Mouse (Mus musculus) stomach, postnatal 0 days (tissue): ENCODE measurements around the gene Zranb2. TPM values are rescaled to one million over a fixed set of nuclear protein-coding genes. Genes with fewer than 3 reads are reported as not detected.
A peak's percentile ranks its signal among the peaks of the same experiment; 100 is the strongest.

Source experiments
- ATAC-seq: fragments of 200-750 bp; cut with Nextera tagmentation; 2 replicates; pipeline ENCODE4 v1.8.0; 2017; ENCODE audit not compliant: low FRiP score, low TSS enrichment
- DNase-seq: peaks from one replicate; pipeline ENCODE4 v3.0.0-alpha.2; 2016; ENCODE audit warnings: low spot score
- H3K27ac ChIP-seq: fragments of 300-500 bp; sonication (generic); replicated peaks from 2 replicates; pipeline ENCODE4 v1.5.1; 2014; ENCODE audit warnings: mild to moderate bottlenecking, control low read depth
- H3K27me3 ChIP-seq: fragments of 300-500 bp; sonication (generic); 2 replicates; pipeline ENCODE4 v1.6.1; 2014; ENCODE audit warnings: low read length; ENCODE audit not compliant: control insufficient read depth, insufficient read depth
- H3K36me3 ChIP-seq: fragments of 300-500 bp; sonication (generic); 2 replicates; pipeline ENCODE4 v1.6.1; 2014; ENCODE audit warnings: low read length, mixed read lengths; ENCODE audit not compliant: control insufficient read depth, insufficient read depth
- H3K4me1 ChIP-seq: fragments of 300-500 bp; sonication (generic); replicated peaks from 2 replicates; pipeline ENCODE4 v1.6.1; 2014; ENCODE audit warnings: antibody characterized with exemption; ENCODE audit not compliant: control insufficient read depth, insufficient read depth
- H3K4me2 ChIP-seq: fragments of 300-500 bp; sonication (generic); replicated peaks from 2 replicates; pipeline ENCODE4 v1.6.1; 2014; ENCODE audit warnings: low read depth, mild to moderate bottlenecking, control low read depth, moderate library complexity
- H3K4me3 ChIP-seq: fragments of 300-500 bp; sonication (generic); 2 replicates; pipeline ENCODE4 v1.5.1; 2014; ENCODE audit warnings: low read depth, low read length, control low read depth
- H3K9ac ChIP-seq: fragments of 300-500 bp; sonication (generic); 2 replicates; pipeline ENCODE4 v1.6.1; 2014; ENCODE audit warnings: mild to moderate bottlenecking, low read length, control low read depth, mixed read lengths
- H3K9me3 ChIP-seq: fragments of 300-500 bp; sonication (generic); 2 replicates; pipeline ENCODE4 v1.6.1; 2016; ENCODE audit warnings: low read length; ENCODE audit not compliant: control insufficient read depth
- CTCF ChIP-seq: IDR thresholded peaks from 2 replicates; pipeline ENCODE4 v1.5.1; 2016; ENCODE audit warnings: antibody characterized with exemption, low read depth, mild to moderate bottlenecking, moderate library complexity
- EP300 ChIP-seq: optimal IDR thresholded peaks from 2 replicates; pipeline ENCODE3; 2016; ENCODE audit warnings: antibody characterized with exemption
- WGBS: fragments of 180-500 bp; shearing (Covaris S2); extraction: QIAGEN DNeasy Blood & Tissue Kit; methylation state at CpG from one replicate; pipeline ENCODE4 v1.1.7; 2014; 5-methylcytosine and 5-hydroxymethylcytosine counted together
- polyA plus RNA-seq: library from polyadenylated mRNA; unstranded; fragments of >200 nt; fragmentation: Nextera tagmentation; extraction: Ambion mirVana; gene quantifications from 2 replicates; pipeline ENCODE4 v1.2.1, GENCODE M21; 2015

Gene Zranb2
- polyA plus RNA-seq = 37.6 and 42.1 TPM in 2 replicates

- Histone ChIP-seq H3K9me3 (no peaks in the 10 kb centered on the region), H3K4me3 (peak within 1 kb of the TSS; percentile 82), H3K4me1 (peaks cover 2% of the 10 kb centered on the region; the same call in 1 of the 2 replicates), H3K4me2 (peak within 1 kb of the TSS; percentile 57), H3K27ac (peak within 1 kb of the TSS; percentile 95), H3K27me3 (peaks cover 5% of the 10 kb centered on the region; the same call in 1 of the 2 replicates), H3K36me3 (no peaks in the 10 kb centered on the region), H3K9ac (peak within 1 kb of the TSS; percentile 91)
- DNase-seq (peak; percentile 92), ATAC-seq (peak; percentile 97)
- TF ChIP-seq EP300 (peak; percentile 78), CTCF (no peak)
- WGBS = under 1% methylated on average over 73 of the region's 91 CpGs
Measured at GRCm38 (mm10) chr3:157533964-157534785, at the start of gene Zranb2. Gene Zranb2 (plus strand): TSS chr3:157534160.

- DNase-seq = no peak
- no peaks in the 10 kb centered on the region for H3K4me1 ChIP-seq
- TF ChIP-seq CTCF = no peak
- no peak for TF ChIP-seq EP300
- H3K4me2 ChIP-seq = no peak overlapping the region
- no peak overlapping the region for H3K9ac ChIP-seq
- H3K9me3 ChIP-seq = no peaks in the 10 kb centered on the region
- WGBS = 71% methylated on average over 4 of the region's 4 CpGs
- no peaks in the 10 kb centered on the region for H3K36me3 ChIP-seq
- no peak overlapping the region for H3K4me3 ChIP-seq
- no peak for ATAC-seq
- H3K27ac ChIP-seq = no peak overlapping the region
- no peaks in the 10 kb centered on the region for H3K27me3 ChIP-seq
Measured at GRCm38 (mm10) chr3:157492043-157492442, 41.9 kb upstream of the Zranb2 start.

DNA sequence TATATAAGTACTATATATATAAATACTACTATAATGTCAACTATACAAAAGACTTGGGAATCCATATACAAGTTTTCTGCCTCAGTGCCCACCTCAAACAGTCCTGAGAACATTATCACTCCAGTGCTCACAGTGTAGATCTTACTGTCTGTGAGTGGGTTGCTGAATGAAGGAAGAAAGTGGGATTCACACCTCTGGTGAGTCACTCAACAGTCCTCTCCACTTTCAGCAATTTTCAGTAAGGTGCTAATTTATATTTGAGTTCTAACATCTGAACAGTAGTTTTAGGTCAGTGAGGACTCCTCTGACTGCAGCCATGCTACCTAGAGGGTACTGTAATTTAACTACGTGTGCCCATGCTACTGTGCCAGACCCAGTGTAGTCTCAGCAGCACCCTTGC is 31.7 kb upstream of the Zranb2 start:
- TF ChIP-seq CTCF (no peak), EP300 (no peak)
- no peak overlapping the region for H3K9ac ChIP-seq
- 73% methylated on average over 1 of the region's 1 CpGs for WGBS
- no peaks in the 10 kb centered on the region for H3K36me3 ChIP-seq
- H3K4me3 ChIP-seq = no peak overlapping the region
- ATAC-seq (no peak), DNase-seq (no peak)
- H3K27ac ChIP-seq = no peak overlapping the region
- H3K27me3 ChIP-seq = no peaks in the 10 kb centered on the region
- no peaks in the 10 kb centered on the region for H3K9me3 ChIP-seq
- no peak overlapping the region for H3K4me2 ChIP-seq
- H3K4me1 ChIP-seq = no peaks in the 10 kb centered on the region

- no peak overlapping the region for H3K27ac ChIP-seq
- 38% methylated on average over 5 of the region's 5 CpGs for WGBS
- no peak overlapping the region for H3K9ac ChIP-seq
- DNase-seq = no peak
- no peak for ATAC-seq
- H3K4me1 ChIP-seq = no peaks in the 10 kb centered on the region
- H3K36me3 ChIP-seq = no peaks in the 10 kb centered on the region
- H3K4me3 ChIP-seq = no peak overlapping the region
- H3K27me3 ChIP-seq = no peaks in the 10 kb centered on the region
- no peaks in the 10 kb centered on the region for H3K9me3 ChIP-seq
- TF ChIP-seq EP300 (no peak), CTCF (no peak)
- no peak overlapping the region for H3K4me2 ChIP-seq
Measured at GRCm38 (mm10) chr3:157514116-157514796, 19.7 kb upstream of the Zranb2 start.

GRCm38 (mm10) chr3:157516471-157516870 is 17.5 kb upstream of the Zranb2 start:
- TF ChIP-seq EP300 = no peak
- no peak for TF ChIP-seq CTCF
- no peak overlapping the region for H3K9ac ChIP-seq
- H3K9me3 ChIP-seq = no peaks in the 10 kb centered on the region
- ATAC-seq (no peak), DNase-seq (no peak)
- H3K4me3 ChIP-seq = no peak overlapping the region
- H3K36me3 ChIP-seq = no peaks in the 10 kb centered on the region
- no peaks in the 10 kb centered on the region for H3K27me3 ChIP-seq
- WGBS = 48% methylated on average over 3 of the region's 3 CpGs
- H3K4me2 ChIP-seq = no peak overlapping the region
- no peak overlapping the region for H3K27ac ChIP-seq
- H3K4me1 ChIP-seq = no peaks in the 10 kb centered on the region

- H3K27me3 ChIP-seq = no peaks in the 10 kb centered on the region
- no peak for TF ChIP-seq EP300
- TF ChIP-seq CTCF = no peak
- H3K4me2 ChIP-seq = no peak overlapping the region
- DNase-seq (no peak), ATAC-seq (no peak)
- no peak overlapping the region for H3K4me3 ChIP-seq
- H3K27ac ChIP-seq = no peak overlapping the region
- H3K9ac ChIP-seq = no peak overlapping the region
- H3K4me1 ChIP-seq = no peaks in the 10 kb centered on the region
- H3K9me3 ChIP-seq = no peaks in the 10 kb centered on the region
- 55% methylated on average over 2 of the region's 2 CpGs for WGBS
- H3K36me3 ChIP-seq = no peaks in the 10 kb centered on the region
Measured at GRCm38 (mm10) chr3:157517992-157518391, 16.0 kb upstream of the Zranb2 start.
